Mouse (Mus musculus) liver, adult 2 months (tissue): ENCODE data around the gene Slc6a5.

ENCODE experiments used
- CTCF ChIP-seq: fragments of 200-500 bp; IDR thresholded peaks from 2 replicates; pipeline ENCODE4 v1.5.1; 2011; ENCODE audit warnings: low read depth, low read length, control low read depth
- POLR2A ChIP-seq: fragments of 200-500 bp; IDR thresholded peaks from 2 replicates; pipeline ENCODE4 v1.6.1; 2011; ENCODE audit warnings: low read length, control low read depth; ENCODE audit not compliant: insufficient read depth; ENCODE audit errors: extremely low read depth

GRCm38 (mm10) chr7:49882694-49883389 lies 27.1 kb upstream of the Slc6a5 start:
- TF ChIP-seq CTCF = no peak
- no peak for TF ChIP-seq POLR2A
